Mouse (Mus musculus) heart, embryonic 16.5 days (tissue): ENCODE measurements around the gene Trim14. TPM values are rescaled to one million over a fixed set of nuclear protein-coding genes. Genes with fewer than 3 reads are reported as not detected.

Experiments used
- ATAC-seq: fragments of 200-750 bp; cut with Nextera tagmentation; replicated peaks from 2 replicates; pipeline ENCODE4 v1.8.0; 2017; ENCODE audit warnings: moderate number of reproducible peaks; ENCODE audit not compliant: insufficient read depth, low FRiP score; ENCODE audit errors: extremely low read depth
- H3K27ac ChIP-seq: fragments of 300-500 bp; sonication (generic); 2 replicates; pipeline ENCODE4 v1.5.1; 2014; ENCODE audit warnings: mild to moderate bottlenecking, low read length, control low read depth, moderate library complexity
- H3K27me3 ChIP-seq: fragments of 300-500 bp; sonication (generic); 2 replicates; pipeline ENCODE4 v1.6.1; 2014; ENCODE audit warnings: low read length, mixed read lengths; ENCODE audit not compliant: control insufficient read depth, insufficient read depth
- H3K36me3 ChIP-seq: fragments of 300-500 bp; sonication (generic); 2 replicates; pipeline ENCODE4 v1.6.1; 2014; ENCODE audit not compliant: control insufficient read depth, insufficient read depth
- H3K4me1 ChIP-seq: fragments of 300-500 bp; sonication (generic); 2 replicates; pipeline ENCODE4 v1.6.1; 2014; ENCODE audit warnings: low read length, mixed read lengths; ENCODE audit not compliant: control insufficient read depth, insufficient read depth
- H3K4me2 ChIP-seq: fragments of 300-500 bp; sonication (generic); 2 replicates; pipeline ENCODE4 v1.6.1; 2014; ENCODE audit warnings: low read depth, mild to moderate bottlenecking, control low read depth, low read length
- H3K4me3 ChIP-seq: fragments of 300-500 bp; sonication (generic); 2 replicates; pipeline ENCODE4 v1.5.1; 2014; ENCODE audit warnings: mild to moderate bottlenecking, control low read depth, low read length
- H3K9ac ChIP-seq: fragments of 300-500 bp; sonication (generic); 2 replicates; pipeline ENCODE4 v1.6.1; 2014; ENCODE audit warnings: low read length, control low read depth
- H3K9me3 ChIP-seq: fragments of 300-500 bp; sonication (generic); replicated peaks from 2 replicates; pipeline ENCODE4 v1.6.1; 2016; ENCODE audit warnings: low read length; ENCODE audit not compliant: control insufficient read depth
- WGBS: fragments of 180-500 bp; shearing (Covaris S2); extraction: QIAGEN DNeasy Blood & Tissue Kit; methylation state at CpG from one replicate; pipeline ENCODE4 v1.1.7; 2014; 5-methylcytosine and 5-hydroxymethylcytosine counted together
- polyA plus RNA-seq: library from polyadenylated mRNA; unstranded; fragments of >200 nt; fragmentation: Nextera tagmentation; extraction: Ambion mirVana; gene quantifications from 2 replicates; pipeline ENCODE4 v1.2.1, GENCODE M21; 2015

Trim14 gene
- polyA plus RNA-seq, 1 experiment from 2014 or later, result 4.7 TPM

DNA sequence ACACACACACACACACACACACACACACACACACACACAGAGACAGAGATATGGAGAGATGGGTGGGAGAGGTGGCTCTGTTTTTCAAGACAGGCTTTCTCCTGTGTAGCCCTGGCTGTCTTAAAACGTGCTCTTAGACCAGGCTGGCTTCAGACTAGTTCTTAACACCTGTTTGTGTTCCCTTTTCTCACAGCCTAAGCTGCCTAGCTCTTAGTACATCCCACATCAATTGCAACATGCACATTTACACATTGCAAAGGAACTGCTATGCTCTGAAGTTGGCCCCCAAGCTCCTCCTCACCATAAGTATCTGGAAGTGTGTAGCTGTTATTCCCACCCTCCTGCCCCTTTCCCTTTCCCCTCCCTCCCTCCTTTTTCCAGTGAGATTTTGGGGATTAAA, 88.5 kb downstream of the Trim14 start:
- Histone ChIP-seq H3K9ac (no peak overlapping the region), H3K4me2 (no peak overlapping the region), H3K36me3 (no peaks in the 10 kb centered on the region), H3K27ac (no peak overlapping the region; the same call in 1 of the 2 replicates), H3K27me3 (no peaks in the 10 kb centered on the region), H3K4me1 (peaks cover 10% of the 10 kb centered on the region), H3K9me3 (no peaks in the 10 kb centered on the region), H3K4me3 (no peak overlapping the region)
- 58% methylated on average over 1 of the region's 1 CpGs for WGBS
- ATAC-seq, result no peak

DNA sequence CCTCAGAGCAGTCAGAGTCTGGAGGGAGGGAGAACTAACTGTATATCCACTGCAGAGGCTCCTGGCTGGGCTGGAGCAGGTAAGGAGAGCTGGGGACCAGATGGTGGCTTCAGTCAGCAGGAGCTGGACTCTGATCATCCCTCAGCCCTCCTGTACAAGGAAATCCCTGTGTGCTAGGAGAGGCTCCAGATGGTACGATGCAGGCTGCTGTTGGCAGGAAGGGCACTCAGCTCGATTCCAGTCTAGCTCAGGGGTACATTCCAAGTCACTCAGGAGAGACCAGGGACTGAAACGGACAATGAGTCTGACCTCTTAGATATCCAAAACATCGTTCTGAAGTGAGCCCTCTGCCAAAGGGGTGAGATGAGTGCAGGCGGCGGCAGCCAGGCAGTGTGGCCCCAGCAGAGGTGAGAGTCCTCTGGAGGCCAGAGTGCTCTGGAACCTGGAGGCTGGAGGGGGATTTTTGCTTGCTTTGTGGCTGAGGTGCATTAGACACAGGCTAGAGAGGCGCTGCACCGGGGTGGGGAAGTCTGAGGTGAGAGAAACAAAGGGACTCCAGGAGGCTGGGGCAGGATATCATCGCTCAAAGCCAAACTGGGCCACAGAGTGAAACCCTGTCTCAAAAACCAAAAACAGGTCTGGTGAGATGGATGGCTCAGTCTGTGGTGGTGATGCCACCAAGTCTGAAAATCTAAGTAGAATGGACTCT, 90.5 kb downstream of the Trim14 start:
- H3K4me1 ChIP-seq, result peaks cover 10% of the 10 kb centered on the region
- H3K4me2 ChIP-seq, result no peak overlapping the region
- H3K27me3 ChIP-seq, result no peaks in the 10 kb centered on the region
- no peak overlapping the region for H3K27ac ChIP-seq
- WGBS, result 44% methylated on average over 9 of the region's 9 CpGs
- ATAC-seq, result no peak
- H3K9ac ChIP-seq, result 0 out of 2 replicates have a peak overlapping the region, but pooled peaks have one; percentile 11
- no peaks in the 10 kb centered on the region for H3K9me3 ChIP-seq
- no peak overlapping the region for H3K4me3 ChIP-seq
- H3K36me3 ChIP-seq, result no peaks in the 10 kb centered on the region

Other genes with a start within 250 kb of the Trim14 start
- not detected in 2 replicates for gene Foxe1, start 192.5 kb downstream of the Trim14 start, polyA plus RNA-seq
- 8.6 and 11.1 TPM in 2 replicates for gene Trmo, start 146.7 kb downstream of the Trim14 start, polyA plus RNA-seq
- 1.1 and 1.8 TPM in 2 replicates for gene Hemgn, start 122.6 kb downstream of the Trim14 start, polyA plus RNA-seq
- 149 and 156 TPM in 2 replicates for gene Anp32b, start 85.2 kb downstream of the Trim14 start, polyA plus RNA-seq
- 52.1 and 62.3 TPM in 2 replicates for gene Nans, start 46.9 kb downstream of the Trim14 start, polyA plus RNA-seq
- 3.6 and 7.1 TPM in 2 replicates for gene Coro2a, start 66.1 kb upstream of the Trim14 start, polyA plus RNA-seq
- 0.80 and 1.1 TPM in 2 replicates for gene Tbc1d2, start 114.1 kb upstream of the Trim14 start, polyA plus RNA-seq